Mouse (Mus musculus) cerebellum, adult 11 months (tissue): Measurements from ENCODE around the gene Olfr672.
"Not testable (repeated sequence)": the region's sequence is repeated elsewhere in the genome, so short reads cannot be mapped to it uniquely, and the experiment has no call there.

Source experiments
- DNase-seq: peaks from one replicate; pipeline ENCODE4 v3.0.0; 2022

Gene Olfr672

DNA sequence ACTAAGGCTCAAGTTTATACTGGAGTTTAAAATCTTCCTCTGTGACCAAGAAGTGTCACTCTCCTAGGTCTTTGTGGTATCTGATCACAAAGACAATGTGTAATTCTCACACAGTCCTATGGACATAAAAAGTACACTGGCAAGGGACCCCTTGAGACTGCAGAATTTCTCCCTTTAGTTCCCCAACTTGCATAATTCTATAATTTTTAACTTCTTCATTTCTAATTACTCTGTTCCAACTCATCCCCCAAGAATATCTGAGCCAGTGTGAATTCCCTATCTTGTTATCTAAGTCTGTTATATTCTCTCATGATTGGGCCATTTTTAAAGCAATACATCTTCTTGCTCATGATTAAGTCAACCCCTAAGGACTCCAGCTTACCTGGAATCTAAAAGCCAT, at the start of gene Olfr672:
Gene Olfr672 (minus strand): TSS at position 101 of the 400 bp plus-strand sequence.
- no peak for DNase-seq

DNA sequence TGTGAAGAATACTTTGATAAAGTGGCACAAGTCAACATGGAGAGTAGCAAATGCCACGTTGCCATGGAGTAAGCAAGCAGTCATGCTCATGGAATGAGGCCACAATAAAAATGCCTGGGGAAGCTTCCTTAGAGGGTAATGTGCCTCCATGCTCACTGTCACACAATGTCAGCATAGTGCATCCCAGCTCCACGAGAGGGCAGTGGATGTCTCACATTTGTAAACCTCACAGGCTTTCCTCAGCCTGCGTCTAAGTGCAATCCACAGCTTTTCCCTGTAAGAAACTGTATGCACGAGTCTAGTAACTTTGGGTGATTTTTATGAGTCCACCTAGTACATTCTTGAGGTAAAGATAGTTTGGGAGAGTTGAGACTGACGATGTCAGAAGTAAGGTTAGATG, 32.0 kb upstream of the Olfr672 start:
- not testable (repeated sequence) for DNase-seq

GRCm38 (mm10) chr7:105032398-105032797, 30.6 kb upstream of the Olfr672 start, which contains the start of gene Olfr676:
TSS of gene Olfr676 (plus strand) at chr7:105032698.
- no peak for DNase-seq

DNA sequence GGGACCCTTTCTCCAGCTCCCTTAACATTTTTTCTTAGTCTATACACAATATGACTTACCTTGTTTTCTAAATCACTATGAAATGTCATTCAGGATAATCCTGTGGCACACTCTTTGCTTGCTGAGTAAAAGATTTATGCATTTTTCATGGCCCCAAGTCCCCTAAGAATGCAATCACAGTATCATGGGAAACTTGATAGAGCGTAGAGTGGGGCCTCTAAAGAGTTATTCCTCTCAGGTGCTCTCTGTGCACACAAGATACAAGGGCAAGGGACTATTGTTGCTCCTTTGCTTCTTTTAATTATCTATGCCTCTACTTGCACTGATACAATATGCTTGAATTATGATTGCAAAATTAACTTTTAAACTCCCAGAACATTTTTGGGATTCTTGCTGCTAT, 26.5 kb upstream of the Olfr672 start, which contains the start of gene Olfr675:
Gene Olfr675 (minus strand): TSS at position 101 of the 400 bp plus-strand sequence.
- DNase-seq: no peak

- no peak for DNase-seq
Observed at GRCm38 (mm10) chr7:105022530-105022929, 20.7 kb upstream of the Olfr672 start.

DNA sequence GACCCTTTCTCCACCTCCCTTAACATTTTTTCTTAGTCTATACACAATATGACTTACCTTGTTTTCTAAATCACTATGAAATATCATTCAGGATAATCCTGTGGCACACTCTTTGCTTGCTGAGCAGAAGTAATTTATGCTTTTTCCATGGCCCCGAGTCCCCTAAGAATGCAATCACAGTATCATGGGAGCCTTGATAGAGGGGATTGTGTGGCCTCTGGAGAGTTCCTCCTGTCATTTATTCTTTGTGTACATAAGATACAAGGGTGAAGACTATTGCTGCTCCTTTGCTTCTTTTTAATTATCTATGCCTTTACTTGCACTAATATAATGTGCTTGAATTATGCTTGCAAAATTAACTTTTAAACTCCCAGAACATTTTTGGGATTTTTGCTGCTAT, 22.8 kb downstream of the Olfr672 start, which contains the start of gene Olfr671:
Gene Olfr671 (minus strand): TSS at position 101 of the 400 bp plus-strand sequence.
- DNase-seq: no peak

DNA sequence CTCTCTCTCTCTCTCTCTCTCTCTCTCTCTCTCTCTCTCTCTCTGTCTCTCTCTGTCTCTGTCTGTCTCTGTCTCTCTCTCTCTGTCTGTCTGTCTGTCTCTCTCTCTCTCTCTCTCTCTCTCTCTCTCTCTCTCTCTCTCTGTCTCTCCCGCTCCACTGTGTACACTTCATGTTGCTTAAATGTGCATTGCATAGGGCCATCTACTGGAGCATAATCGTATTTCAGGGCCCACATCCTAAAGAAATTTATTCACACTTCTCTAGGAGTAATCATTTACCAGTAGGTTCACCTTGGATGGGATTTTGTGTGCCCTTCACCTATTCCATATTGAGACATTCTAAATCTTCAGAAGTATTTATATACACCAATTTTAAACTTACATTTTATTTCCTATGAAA, 29.3 kb downstream of the Olfr672 start:
- not testable (repeated sequence) for DNase-seq

DNA sequence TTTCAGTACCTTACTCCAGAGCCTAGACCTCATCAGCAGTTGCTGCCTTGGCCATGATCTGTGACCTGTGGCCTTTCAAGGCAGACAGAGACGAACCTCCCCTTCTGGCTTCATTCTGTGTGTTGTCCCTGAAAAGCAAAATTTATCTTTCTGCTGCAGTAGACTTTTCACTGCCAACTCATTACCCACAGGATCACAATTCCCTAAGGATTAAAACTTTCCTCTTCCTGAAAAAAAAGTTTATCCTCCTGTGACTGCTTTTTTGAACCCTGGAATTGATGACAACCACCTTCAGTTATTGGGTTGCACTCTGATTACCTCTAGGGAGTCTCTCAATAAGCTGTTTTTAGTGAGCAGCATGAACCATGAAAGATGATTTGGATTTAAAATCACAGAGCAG, 39.3 kb downstream of the Olfr672 start, which contains the start of gene Olfr670:
Gene Olfr670 (minus strand): TSS at position 101 of the 400 bp plus-strand sequence.
- no peak for DNase-seq

GRCm38 (mm10) chr7:104950234-104950633, 51.6 kb downstream of the Olfr672 start:
- not testable (repeated sequence) for DNase-seq
